Mouse (Mus musculus): ENCODE data around the gene Gm49318.
A peak's percentile ranks its signal among the peaks of the same experiment; 100 is the strongest.

The Gm49318 gene

DNA sequence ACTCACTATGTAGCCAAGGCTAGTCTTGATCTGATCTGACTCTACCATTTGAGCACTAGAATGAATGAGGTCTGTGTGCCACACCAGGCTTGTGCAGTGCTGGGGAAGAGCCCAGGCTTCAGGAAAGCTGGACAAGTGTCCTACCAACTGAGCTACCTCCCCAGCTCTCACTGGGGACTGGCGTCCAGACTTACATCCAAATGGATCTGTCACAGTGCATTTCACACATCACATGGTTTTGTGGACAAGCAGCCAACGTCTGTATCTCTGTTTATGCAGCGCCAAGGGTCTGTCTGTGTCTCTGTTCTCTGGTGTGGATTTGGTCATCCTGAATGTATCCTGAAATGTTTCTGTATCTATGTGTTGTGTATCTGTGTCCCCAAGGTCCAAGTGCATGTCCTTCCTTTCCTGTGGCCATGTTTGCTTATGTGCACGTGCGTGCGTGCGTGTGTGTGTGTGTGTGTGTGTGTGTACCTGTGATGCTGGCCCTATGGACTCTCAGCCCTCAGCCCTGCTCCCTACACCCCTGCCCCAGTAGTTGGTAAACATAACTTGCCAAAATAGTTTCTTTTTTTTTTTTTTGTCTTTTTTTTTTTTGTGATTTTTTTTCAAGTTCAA lies 53.7 kb downstream of the Gm49318 start:
- no peak for DNase-seq

DNA sequence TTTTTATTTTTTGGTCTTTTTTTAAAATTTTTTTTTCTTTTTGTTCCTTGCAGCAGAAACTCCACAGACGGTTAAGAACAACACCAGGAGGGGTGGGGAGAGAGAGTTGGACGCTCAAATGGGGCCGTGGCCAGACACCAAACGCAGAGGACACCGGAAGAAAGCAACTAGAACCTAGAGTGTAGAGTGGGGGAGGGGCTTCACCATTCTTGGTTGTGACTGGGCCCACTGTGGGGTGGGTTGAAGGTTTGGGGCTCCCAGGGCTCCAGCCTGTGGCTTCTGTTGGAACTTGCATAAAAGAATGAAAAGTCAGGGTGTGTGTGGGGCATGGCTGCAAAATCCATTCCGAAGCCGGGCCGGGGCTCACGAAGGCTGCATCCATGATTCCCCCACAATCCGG lies 54.8 kb downstream of the Gm49318 start:
- no peak for DNase-seq

DNA sequence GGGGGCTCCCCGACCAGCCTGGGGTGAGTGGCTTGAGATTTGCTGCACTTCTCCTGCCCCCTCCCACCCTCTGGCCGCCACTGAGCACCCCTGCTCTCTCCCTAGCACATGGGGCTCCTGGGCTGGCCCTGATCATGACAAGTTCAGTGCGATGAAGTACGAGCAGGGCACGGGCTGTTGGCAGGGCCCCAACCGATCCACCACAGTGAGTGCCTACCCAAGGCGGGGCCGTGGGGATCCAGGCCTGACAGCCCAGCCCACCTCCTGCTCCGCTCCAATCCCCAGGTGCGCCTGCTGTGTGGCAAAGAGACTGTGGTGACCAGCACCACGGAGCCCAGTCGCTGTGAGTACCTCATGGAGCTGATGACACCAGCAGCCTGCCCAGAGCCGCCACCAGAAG lies 58.3 kb downstream of the Gm49318 start:
- DNase-seq = no peak

DNA sequence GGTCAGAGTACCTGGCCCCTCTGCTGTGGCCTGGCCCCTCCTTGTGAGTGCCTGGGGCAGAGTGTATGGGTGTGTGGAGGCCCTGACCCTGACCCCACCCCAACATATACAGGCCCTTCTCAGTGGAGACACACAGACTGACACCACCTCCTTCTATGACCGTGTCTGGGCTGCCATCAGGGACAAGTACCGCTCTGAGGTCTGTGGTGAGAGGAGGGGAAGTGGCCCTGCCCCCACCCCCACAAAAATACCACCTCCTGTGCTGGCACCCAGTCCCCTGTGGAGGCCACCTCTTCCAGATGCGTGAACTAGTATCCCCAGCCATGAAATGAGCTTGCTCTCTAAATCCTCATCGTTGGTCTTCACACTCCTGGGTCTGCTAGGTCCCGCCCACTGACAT lies 60.0 kb downstream of the Gm49318 start:
- DNase-seq = no peak

DNA sequence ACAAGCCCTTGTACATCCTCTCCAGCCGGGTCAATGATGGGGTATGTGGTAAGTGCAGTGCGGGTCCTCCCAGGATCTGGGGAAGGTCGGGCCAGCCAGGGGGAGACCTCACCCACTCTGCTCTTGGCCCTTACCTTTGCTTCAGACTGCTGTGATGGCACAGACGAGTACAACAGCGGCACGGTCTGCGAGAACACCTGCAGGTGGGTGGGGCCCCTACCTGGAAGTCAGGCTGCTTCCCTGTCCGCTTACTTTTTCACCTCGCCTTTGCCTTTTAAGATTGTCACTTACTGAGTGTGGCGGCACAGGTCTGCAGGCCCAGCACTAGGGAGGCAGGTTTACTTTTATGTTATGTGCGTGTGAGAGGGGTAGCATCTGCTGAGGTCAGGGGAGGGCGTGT lies 66.5 kb downstream of the Gm49318 start:
- no peak for DNase-seq

DNA sequence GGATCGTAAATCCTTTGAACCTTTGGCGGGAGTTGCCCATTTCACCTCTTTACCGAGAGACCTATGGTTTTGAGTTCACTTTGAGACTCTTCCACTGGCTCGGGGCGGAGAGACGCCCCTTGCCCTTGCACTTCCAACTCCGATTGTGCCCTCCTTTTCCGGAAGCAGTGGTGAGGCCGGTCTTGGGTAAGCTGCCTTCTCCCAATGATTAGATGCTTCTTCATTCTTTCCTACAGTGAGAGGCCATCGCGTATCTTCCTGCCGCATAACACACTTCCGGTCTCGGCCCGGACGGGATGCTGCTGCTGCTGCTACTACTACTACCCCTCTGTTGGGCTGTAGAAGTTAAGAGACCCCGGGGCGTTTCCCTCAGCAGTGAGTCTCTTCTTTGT lies 67.9 kb downstream of the Gm49318 start:
- peak; percentile 14 for DNase-seq

DNA sequence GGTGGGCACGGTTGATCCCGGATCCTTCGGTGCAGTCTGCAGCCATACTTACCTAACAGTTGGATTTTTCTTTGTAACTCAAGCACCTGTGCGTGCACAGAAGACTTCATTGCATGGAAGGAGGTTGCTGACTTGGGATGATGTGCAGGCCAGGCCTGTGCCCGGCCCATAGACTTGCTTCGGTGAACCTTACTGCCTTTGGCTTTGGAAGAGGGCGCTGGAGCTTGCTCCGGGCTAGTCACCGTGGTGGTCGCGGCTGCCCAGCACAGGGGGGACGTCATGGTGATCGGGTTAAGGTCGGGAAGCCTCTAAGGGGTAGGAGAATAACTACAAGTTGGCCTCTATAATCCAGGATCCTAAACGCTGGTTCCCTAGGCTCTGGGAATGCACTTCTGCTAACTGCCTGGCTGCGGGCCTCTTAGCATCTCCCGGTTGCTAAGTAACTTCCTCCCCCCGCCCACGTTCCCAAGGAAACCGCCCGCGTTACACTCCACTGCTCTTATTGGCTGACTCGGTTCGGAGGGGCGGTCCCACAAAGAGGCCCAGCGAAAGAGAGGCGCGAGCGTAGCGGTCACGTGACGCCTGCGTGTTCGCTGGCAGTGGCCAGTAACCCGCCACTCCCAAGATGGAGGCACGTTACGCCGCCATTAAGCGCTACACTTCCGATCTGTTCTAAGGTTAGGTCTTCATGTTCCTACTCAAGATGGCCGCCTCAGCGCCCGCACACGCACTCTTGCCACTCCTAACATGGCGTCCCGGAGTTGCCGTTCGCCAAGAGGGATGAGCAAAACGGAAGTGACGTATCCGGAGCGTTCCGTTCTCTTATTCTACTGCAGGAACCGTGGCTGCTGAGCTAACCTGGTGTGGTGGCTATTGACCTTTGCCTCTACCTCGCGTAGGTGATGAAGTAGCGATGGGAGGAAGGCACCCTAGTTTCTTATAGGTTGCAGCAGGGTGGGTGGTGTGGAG lies 68.6 kb downstream of the Gm49318 start, which contains the start of the genes Ccdc151 and Prkcsh:
Ccdc151 (minus strand) TSS at position 441 of the 969 bp plus-strand sequence.
Prkcsh (plus strand) TSS at position 613 of the 969 bp plus-strand sequence.
- DNase-seq = peak; percentile 99

DNA sequence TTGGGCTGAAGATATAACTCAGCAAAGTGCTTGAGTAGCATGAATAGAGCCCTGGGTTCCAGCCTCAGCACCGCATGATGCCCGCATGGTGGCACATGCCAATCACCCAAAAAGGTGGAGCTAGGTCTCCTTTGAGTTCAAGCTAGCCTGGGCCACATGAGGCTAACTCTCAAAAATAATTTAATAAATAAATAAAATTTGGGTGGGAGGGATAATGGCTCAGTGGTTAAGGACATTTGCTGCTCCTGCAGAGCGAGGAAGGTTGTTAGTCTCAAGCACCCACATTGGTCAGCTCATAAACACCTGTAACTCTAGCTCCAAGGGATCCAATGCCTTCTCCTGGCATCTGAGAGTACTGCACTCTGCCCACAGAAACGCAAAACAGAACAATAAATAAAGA lies 69.4 kb downstream of the Gm49318 start:
- DNase-seq = no peak

DNA sequence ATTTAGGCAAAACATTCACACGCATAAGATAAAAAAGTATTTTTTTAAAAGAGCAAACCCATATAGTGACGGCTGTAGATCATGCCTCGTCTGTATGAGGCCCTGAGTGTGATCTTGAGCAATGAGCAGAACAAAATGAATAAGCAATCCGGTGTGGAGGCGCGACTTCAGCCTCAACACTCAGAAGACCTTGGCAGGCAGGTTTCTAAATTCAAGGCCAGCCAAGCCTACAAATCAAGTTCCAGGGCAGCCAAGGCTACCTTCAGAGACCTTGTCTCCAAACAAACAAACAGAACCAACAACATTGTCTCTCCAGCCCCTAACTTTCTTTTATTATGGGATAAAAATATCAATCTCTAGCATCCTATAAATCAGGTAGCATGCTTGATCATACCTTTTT lies 70.8 kb downstream of the Gm49318 start:
- DNase-seq = no peak

DNA sequence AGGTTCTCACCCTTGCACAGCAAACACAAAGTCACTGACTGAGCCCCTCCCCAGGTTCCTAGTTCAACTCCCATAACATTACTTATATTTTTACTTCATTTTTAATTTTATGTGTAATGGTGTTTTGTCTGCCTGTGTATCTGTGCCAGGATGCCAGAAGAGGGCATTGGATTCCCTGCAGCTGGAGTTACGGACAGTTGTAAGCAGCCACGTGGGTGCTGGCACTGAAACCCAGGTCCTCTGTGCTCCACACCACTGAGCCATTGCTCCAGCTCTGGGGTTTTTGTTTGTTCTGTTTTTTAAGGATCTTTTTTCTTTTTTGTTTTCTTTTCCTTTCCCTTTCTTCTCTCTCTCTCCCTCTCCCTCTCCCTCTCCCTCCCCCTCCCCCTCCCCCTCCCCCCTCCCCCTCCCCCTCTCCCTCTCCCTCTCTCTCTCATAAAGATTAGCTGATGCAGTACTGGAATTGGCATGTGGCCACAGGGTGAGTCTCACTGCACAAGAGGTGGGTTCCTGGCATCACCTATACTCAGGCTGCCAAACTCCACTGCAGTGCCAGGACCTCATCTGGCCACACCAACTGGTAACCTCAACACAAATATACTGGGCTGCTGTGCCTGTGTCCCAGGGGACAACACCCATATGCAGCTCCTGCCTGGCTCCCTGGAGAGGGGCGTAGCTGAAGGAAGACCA lies 74.7 kb downstream of the Gm49318 start:
- DNase-seq = no peak

DNA sequence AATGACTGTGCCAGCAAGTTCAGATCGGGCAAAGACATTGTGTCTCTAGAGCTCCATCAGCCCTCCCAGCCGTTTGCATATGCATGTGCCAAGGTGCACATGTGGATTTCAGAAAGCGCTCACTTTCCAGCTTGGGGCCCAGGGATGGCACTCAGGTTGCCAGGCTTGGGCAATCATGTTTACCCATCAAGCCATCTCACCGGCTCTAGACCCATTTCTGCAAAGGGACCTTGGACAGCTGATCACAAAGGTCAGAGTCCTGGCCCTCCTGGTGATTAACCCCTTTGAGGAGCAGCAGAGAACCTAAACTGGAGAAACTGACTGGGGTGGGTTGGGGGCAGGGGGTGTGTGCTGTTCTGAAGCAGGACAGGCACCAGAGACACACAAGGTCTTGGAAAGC lies 78.8 kb downstream of the Gm49318 start:
- DNase-seq = no peak

DNA sequence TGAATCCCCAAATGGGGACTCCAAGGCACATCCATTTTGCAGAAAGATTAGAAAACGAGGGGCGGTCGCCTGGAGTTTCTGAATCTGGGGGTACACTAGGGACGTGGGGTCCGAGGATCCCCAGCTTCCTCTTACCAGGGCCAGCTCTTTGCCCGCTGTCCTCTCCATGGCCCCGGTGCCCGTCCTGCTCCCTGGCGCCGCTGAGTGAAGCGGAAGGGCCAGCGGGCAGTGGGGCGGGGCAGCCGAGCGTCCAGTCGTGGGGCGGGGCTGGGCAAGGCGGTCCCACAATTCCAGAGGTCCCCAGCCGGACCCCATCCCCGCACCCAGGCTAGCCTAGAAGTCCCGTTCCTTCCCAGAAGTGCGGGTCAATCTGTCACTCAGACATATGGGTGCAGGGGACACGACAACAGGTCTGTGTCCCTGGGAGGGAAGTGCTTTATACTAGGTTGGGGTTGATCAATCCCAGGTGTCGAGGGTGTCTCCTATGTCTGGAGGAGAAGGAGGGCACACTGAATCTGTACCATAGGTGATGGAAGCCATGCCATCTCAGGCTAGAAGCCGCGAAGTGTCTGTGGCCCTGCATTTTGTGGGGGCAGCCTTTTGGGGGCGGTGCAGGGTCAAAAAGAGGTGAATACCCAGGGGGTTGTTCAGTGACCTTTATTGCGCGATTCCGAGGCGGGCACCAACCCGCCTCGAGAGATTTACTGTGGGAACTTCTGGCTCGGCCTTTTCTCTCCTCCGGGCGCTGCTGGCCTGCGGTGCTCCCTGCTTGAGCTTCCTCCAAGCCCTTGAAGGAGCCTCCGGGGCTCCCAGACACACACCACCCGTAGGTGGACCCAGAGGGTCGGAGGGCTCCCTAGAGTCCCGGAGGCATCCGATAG lies 81.6 kb downstream of the Gm49318 start, which contains the start of gene Rgl3:
Rgl3 (minus strand) TSS at position 217 of the 881 bp plus-strand sequence.
- DNase-seq = peak; percentile 74

DNA sequence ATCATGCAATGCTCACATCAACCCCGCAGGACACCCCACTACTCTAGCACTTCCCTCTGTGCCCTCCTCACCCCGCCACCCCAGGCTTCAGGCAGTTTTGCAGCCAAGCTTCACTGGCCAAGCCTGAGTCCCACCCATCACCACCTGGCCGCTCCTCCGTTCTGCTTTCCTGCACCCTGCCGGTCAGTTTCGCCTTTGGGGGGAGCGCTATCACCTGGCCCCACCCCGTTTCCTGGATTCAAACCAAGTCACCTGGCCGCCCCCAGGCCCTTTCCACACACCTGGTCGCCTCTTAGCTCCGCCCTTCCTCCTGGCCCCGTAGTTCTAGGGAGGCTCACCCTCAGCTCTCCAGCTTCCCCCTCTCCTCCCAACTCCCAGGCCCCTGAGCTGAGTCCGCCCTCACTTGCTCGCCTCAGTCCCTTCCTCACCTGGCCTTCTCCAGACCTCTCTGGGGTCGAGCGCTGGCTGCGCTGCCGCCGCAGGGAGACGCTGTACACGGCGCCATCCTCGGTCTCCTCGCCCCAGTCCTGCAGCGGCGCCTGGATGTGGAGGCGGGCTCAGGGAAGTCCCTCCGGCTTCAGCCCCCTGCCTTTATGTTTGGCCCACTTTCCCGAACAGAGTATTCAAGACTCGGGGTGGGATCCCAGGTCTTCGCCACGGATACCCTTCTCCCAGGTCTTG lies 82.5 kb downstream of the Gm49318 start:
- no peak for DNase-seq

DNA sequence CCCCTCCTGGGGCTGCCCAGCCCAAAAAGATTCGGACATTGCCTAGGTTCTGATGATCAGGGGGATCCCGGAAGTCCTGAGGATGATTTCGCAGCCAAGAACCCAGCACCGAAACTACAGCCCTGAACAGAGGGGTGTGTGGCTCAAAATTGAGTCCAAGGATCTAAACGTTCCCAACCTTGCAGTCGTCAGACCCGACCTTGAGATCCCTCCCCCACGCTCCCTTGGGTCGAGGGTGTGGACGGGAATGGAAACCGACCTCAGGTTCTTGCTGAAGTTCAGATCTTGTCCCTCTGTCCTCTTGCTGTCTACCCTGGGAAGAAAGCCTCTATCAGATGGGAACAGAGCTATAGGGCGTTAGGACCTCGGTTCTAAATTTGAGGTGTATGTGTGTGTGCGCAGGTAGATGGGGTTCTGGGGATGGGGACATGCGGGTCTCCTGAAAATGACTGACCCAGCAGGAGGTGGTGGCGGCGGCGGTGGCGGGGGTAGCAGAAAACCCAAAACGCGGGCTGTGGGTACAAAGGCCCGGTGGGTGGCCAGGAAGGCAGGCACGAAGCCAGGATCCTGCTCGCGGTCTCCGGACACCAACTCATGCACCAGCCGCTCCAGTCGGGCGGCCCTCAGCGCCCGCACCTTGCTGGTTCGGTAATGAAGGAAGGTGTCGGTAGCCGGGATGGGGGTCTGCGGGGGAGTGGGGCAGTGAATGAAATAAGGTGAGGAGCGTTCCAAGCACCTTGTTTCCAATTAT lies 83.3 kb downstream of the Gm49318 start:
- DNase-seq = no peak

All from lung, postnatal 14 days (tissue).